Mouse (Mus musculus) CH12.LX (cell line): Measurements from ENCODE around the gene Kdm4b.

Source experiments
- CTCF ChIP-seq, 2 experiments: IDR thresholded peaks in 1 of 2; conservative IDR thresholded peaks in 1 of 2; 2 replicates each; pipeline ENCODE4 v1.5.1; 2011 to 2012; ENCODE audit warnings: low read depth in 2 of 2, low read length in 2 of 2, improper control_type of control experiment in 1 of 2, inconsistent platforms in 1 of 2, mild to moderate bottlenecking in 1 of 2, moderate library complexity in 1 of 2
- HCFC1 ChIP-seq: IDR thresholded peaks from 2 replicates; pipeline ENCODE4 v1.6.1; 2012; ENCODE audit warnings: low read depth, mild to moderate bottlenecking, inconsistent platforms, low read length, improper control_type of control experiment
- IRF4 ChIP-seq: IDR thresholded peaks from 2 replicates; pipeline ENCODE4 v1.6.1; 2014; ENCODE audit warnings: low read depth, mild to moderate bottlenecking, inconsistent platforms, low read length, improper control_type of control experiment
- MAX ChIP-seq: IDR thresholded peaks from 2 replicates; pipeline ENCODE4 v1.6.1; 2011; ENCODE audit warnings: low read length, improper control_type of control experiment
- MEF2A ChIP-seq: IDR thresholded peaks from 2 replicates; pipeline ENCODE4 v1.6.1; 2014; ENCODE audit warnings: low read depth, mild to moderate bottlenecking, inconsistent platforms, low read length, improper control_type of control experiment, borderline replicate concordance
- NELFE ChIP-seq: IDR thresholded peaks from 2 replicates; pipeline ENCODE4 v1.6.1; 2011; ENCODE audit warnings: low read depth, low read length, improper control_type of control experiment
- POLR2A ChIP-seq: IDR thresholded peaks from 2 replicates; pipeline ENCODE4 v1.6.1; 2011; ENCODE audit warnings: low read depth, mild to moderate bottlenecking, improper control_type of control experiment, low read length
- POLR2AphosphoS2 ChIP-seq: IDR thresholded peaks from 2 replicates; pipeline ENCODE4 v1.6.1; 2011; ENCODE audit warnings: low read depth, low read length, improper control_type of control experiment
- RAD21 ChIP-seq: IDR thresholded peaks from 2 replicates; pipeline ENCODE4 v1.6.1; 2011; ENCODE audit warnings: low read depth, mild to moderate bottlenecking, low read length, improper control_type of control experiment, moderate library complexity
- SMC3 ChIP-seq: IDR thresholded peaks from 2 replicates; pipeline ENCODE4 v1.6.1; 2011; ENCODE audit warnings: low read depth, low read length, improper control_type of control experiment
- TCF12 ChIP-seq: IDR thresholded peaks from 2 replicates; pipeline ENCODE4 v1.6.1; 2014; ENCODE audit warnings: low read depth, mild to moderate bottlenecking, inconsistent platforms, low read length, improper control_type of control experiment
- USF1 ChIP-seq: IDR thresholded peaks from 2 replicates; pipeline ENCODE4 v1.6.1; 2014; ENCODE audit warnings: low read depth, mild to moderate bottlenecking, inconsistent platforms, low read length, improper control_type of control experiment
- ZNF384 ChIP-seq: IDR thresholded peaks from 2 replicates; pipeline ENCODE4 v1.6.1; 2012; ENCODE audit warnings: low read depth, low read length, improper control_type of control experiment, inconsistent platforms

DNA sequence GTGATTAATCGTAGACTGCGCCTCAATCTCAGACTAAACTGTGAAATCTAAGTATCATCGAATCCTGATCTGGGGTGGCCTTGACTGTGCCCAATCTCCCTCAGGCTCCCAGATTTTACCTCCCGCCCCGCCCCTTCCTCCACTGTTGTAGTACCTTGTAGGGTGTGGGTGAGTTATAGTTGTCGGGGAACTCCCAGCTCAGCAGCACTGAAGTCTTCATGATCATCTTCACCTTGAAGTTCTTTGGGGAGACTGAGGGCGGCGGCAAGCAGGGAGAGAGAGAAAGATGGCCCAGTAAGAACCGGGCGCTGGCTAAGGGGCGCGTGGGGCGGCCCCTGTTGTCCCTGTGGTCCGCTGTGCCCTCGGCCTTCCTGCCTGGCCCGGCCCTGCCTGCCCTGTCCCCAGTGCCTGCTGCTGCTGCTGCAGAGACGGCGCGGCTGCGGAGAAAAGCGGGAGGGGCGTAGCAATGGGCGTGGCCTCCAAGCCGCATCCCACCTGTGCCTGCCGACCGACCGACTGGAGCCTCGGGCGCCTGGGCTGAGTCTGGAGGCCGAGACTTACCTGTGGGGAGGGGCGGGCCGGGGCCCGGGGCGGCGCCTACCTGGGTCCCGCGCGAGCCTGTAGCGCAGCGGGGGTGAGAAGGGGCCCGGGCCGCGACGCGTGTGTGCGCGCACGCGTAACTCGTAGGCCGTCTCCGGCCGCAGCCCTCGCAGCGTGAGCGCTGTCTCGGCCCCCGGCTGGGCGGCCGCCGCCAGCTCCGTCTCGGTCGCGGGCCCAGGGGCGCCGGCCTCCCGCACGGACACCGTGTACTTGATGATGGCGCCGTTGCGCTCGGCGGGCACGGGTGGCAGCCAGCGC lies 99.1 kb downstream of the Kdm4b start:
- no peak for TF ChIP-seq CTCF (conservative IDR thresholded peaks at IDR 0.05 in 1 of 2, IDR thresholded peaks at IDR 0.05 in 1 of 2; ENCODE audit: low read depth in 2 of 2, low read length in 2 of 2)
- TF ChIP-seq MAX: no peak
- no peak for TF ChIP-seq NELFE
- no peak for TF ChIP-seq POLR2A
- no peak for TF ChIP-seq SMC3
- TF ChIP-seq POLR2AphosphoS2: no peak
- no peak for TF ChIP-seq RAD21
- TF ChIP-seq TCF12: no peak
- no peak for TF ChIP-seq ZNF384
- no peak for TF ChIP-seq MEF2A
- TF ChIP-seq IRF4: no peak
- TF ChIP-seq USF1: no peak
- TF ChIP-seq HCFC1: no peak
